Comparison of ENCODE assay signal across 23 mouse cellular contexts in genomic region chr17:84341686-84342085, GRCm38 (mm10).
DNase-seq lines count a peak whose midpoint lies in the region; ATAC-seq and TF ChIP-seq lines count a peak whose summit lies in the region.
"Had no signal": no experiment of that assay in that cellular context is flagged by ENCODE, and none has a peak within 500 bp of the region (broad histone marks: within the 10 kb centered on the region; RNA-seq: fewer than 3 reads in every experiment).

No protein-coding gene starts in this region.

- H3K4me2 ChIP-seq in midbrain, embryonic 15.5 days, result no peak overlapping the region
- H3K4me2 ChIP-seq: embryonic facial prominence, embryonic 12.5 days; forebrain, embryonic 12.5 days; heart, embryonic 13.5 days; hindbrain, embryonic 14.5 days; limb, embryonic 15.5 days; liver, embryonic 15.5 days had no signal

- no peak for ATAC-seq in midbrain, embryonic 15.5 days (replicated peaks)

- 73% methylated on average over 2 of the region's 2 CpGs for WGBS in midbrain, embryonic 15.5 days

- DNase-seq in heart, adult 11 months, result peak; percentile 53
- DNase-seq in heart, postnatal 25 days (ENCODE audit: low spot score), result no peak
- DNase-seq in layer of hippocampus, adult 2 months (ENCODE audit: low spot score in 2 of 2), result no peak
- DNase-seq in layer of hippocampus, adult 9-11 months, result no peak
- DNase-seq in ovary, adult 18-20 months (ENCODE audit: low spot score), result peak; percentile 28
- no peak for DNase-seq in ovary, postnatal 10 days (ENCODE audit: low spot score)
- DNase-seq: cerebellum, adult 18-20 months; cerebellum, postnatal 14 days; heart, postnatal 4 days; kidney, adult 11 months; left cerebral cortex, postnatal 4 days; retina, postnatal 1 day; right cerebral cortex, postnatal 25 days; thymus, postnatal 14 days had no signal

- H3K27me3 ChIP-seq in midbrain, embryonic 15.5 days (replicated peaks), result no peaks in the 10 kb centered on the region
- H3K27me3 ChIP-seq: CH12.LX; embryonic facial prominence, embryonic 12.5 days; forebrain, embryonic 12.5 days; heart, embryonic 13.5 days; limb, embryonic 15.5 days; liver, embryonic 15.5 days had no signal

- H3K36me3 ChIP-seq in midbrain, embryonic 15.5 days (replicated peaks), result no peaks in the 10 kb centered on the region

- H3K27ac ChIP-seq in layer of hippocampus, adult 2 months, result 0 out of 2 replicates have a peak overlapping the region, but pooled peaks have one; percentile 0
- H3K27ac ChIP-seq in midbrain, embryonic 15.5 days, result no peak overlapping the region
- H3K27ac ChIP-seq: embryonic facial prominence, embryonic 12.5 days; forebrain, embryonic 12.5 days; heart, embryonic 13.5 days; hindbrain, embryonic 14.5 days; limb, embryonic 15.5 days; liver, embryonic 15.5 days had no signal

- H3K9me3 ChIP-seq in midbrain, embryonic 15.5 days, result no peaks in the 10 kb centered on the region
- H3K9me3 ChIP-seq: embryonic facial prominence, embryonic 12.5 days; forebrain, embryonic 12.5 days; G1E; limb, embryonic 15.5 days; liver, embryonic 15.5 days had no signal

- no peaks in the 10 kb centered on the region for H3K4me1 ChIP-seq in midbrain, embryonic 15.5 days
- H3K4me1 ChIP-seq: limb, embryonic 15.5 days; liver, embryonic 15.5 days had no signal

- no peak overlapping the region for H3K9ac ChIP-seq in midbrain, embryonic 15.5 days
- H3K9ac ChIP-seq: embryonic facial prominence, embryonic 12.5 days; forebrain, embryonic 12.5 days; heart, embryonic 13.5 days; hindbrain, embryonic 14.5 days; limb, embryonic 15.5 days; liver, embryonic 15.5 days had no signal

- intact Hi-C loops in heart, postnatal 25 days (cut with DNase I), result no loop called here

- H3K4me3 ChIP-seq in layer of hippocampus, adult 2 months, result no peak overlapping the region
- no peak overlapping the region for H3K4me3 ChIP-seq in midbrain, embryonic 15.5 days
- H3K4me3 ChIP-seq: embryonic facial prominence, embryonic 12.5 days; forebrain, embryonic 12.5 days; heart, embryonic 13.5 days; limb, embryonic 15.5 days; liver, embryonic 15.5 days had no signal

- peak; percentile 41 for TF ChIP-seq CTCF in layer of hippocampus, adult 2 months (conservative IDR thresholded peaks at IDR 0.05)

Comparison
In these comparisons a context has a peak if more than half of its experiments do, and no peak if none do; other contexts are left out.
1. DNase-seq: peak in heart, adult 11 months (single experiment) and ovary, adult 18-20 months (single experiment); none in heart, postnatal 25 days (single experiment), layer of hippocampus, adult 2 months (0 of 2), layer of hippocampus, adult 9-11 months (single experiment) and ovary, postnatal 10 days (single experiment).